Mouse (Mus musculus): ENCODE data around the gene Sostdc1. TPM values are rescaled to one million over a fixed set of nuclear protein-coding genes. Genes with fewer than 3 reads are reported as not detected.

Sostdc1 gene
- 2.3 and 3.7 TPM in 2 replicates for polyA plus RNA-seq (2015; fragmentation: Nextera tagmentation; extraction: Ambion mirVana)

- Histone ChIP-seq H3K4me1 (replicated peaks; ENCODE audit: control insufficient read depth, insufficient read depth, low read length) (peaks cover 5% of the 10 kb centered on the region; the same call in 1 of the 2 replicates), H3K4me2 (ENCODE audit: low read depth, low read length) (peak within 1 kb of the TSS; percentile 43), H3K27ac (ENCODE audit: low read length) (no peak within 1 kb of the TSS), H3K9ac (ENCODE audit: low read length) (no peak within 1 kb of the TSS), H3K9me3 (ENCODE audit: control insufficient read depth, low read length) (no peaks in the 10 kb centered on the region), H3K36me3 (ENCODE audit: control insufficient read depth, insufficient read depth, low read length) (no peaks in the 10 kb centered on the region), H3K4me3 (ENCODE audit: low read length) (peak within 1 kb of the TSS; percentile 15; the same call in 1 of the 2 replicates), H3K27me3 (ENCODE audit: control insufficient read depth, insufficient read depth, low read depth, low read length) (no peaks in the 10 kb centered on the region)
- WGBS, result 8% methylated on average over 7 of the region's 7 CpGs
- peak; percentile 70 for ATAC-seq (ENCODE audit: low read depth)
Observed at GRCm38 (mm10) chr12:36313916-36314315, at the start of gene Sostdc1. Gene Sostdc1, plus strand, starts transcription at chr12:36314139.

GRCm38 (mm10) chr12:36267670-36268246 is 46.2 kb upstream of the Sostdc1 start:
- H3K9ac ChIP-seq (ENCODE audit: low read length), result no peak overlapping the region
- H3K27me3 ChIP-seq (ENCODE audit: control insufficient read depth, insufficient read depth, low read depth, low read length), result no peaks in the 10 kb centered on the region
- no peak overlapping the region for H3K4me2 ChIP-seq (ENCODE audit: low read depth, low read length)
- H3K4me3 ChIP-seq (ENCODE audit: low read length), result no peak overlapping the region
- H3K27ac ChIP-seq (ENCODE audit: low read length), result no peak overlapping the region
- no peaks in the 10 kb centered on the region for H3K4me1 ChIP-seq (replicated peaks; ENCODE audit: control insufficient read depth, insufficient read depth, low read length)
- WGBS, result 84% methylated on average over 8 of the region's 8 CpGs
- H3K9me3 ChIP-seq (ENCODE audit: control insufficient read depth, low read length), result no peaks in the 10 kb centered on the region
- no peaks in the 10 kb centered on the region for H3K36me3 ChIP-seq (ENCODE audit: control insufficient read depth, insufficient read depth, low read length)
- no peak for ATAC-seq (ENCODE audit: low read depth)

- ATAC-seq (ENCODE audit: low read depth), result no peak
- 36% methylated on average over 3 of the region's 3 CpGs for WGBS
- Histone ChIP-seq H3K27me3 (ENCODE audit: control insufficient read depth, insufficient read depth, low read depth, low read length) (no peaks in the 10 kb centered on the region), H3K27ac (ENCODE audit: low read length) (no peak overlapping the region), H3K4me3 (ENCODE audit: low read length) (no peak overlapping the region), H3K9me3 (ENCODE audit: control insufficient read depth, low read length) (no peaks in the 10 kb centered on the region), H3K4me2 (ENCODE audit: low read depth, low read length) (no peak overlapping the region), H3K36me3 (ENCODE audit: control insufficient read depth, insufficient read depth, low read length) (no peaks in the 10 kb centered on the region), H3K9ac (ENCODE audit: low read length) (no peak overlapping the region), H3K4me1 (replicated peaks; ENCODE audit: control insufficient read depth, insufficient read depth, low read length) (no peaks in the 10 kb centered on the region)
Observed at GRCm38 (mm10) chr12:36274823-36275222, 39.1 kb upstream of the Sostdc1 start.

GRCm38 (mm10) chr12:36289634-36290033 is 24.3 kb upstream of the Sostdc1 start:
- WGBS, result 68% methylated on average over 8 of the region's 8 CpGs

GRCm38 (mm10) chr12:36290465-36290864 is 23.5 kb upstream of the Sostdc1 start:
- H3K27me3 ChIP-seq (ENCODE audit: control insufficient read depth, insufficient read depth, low read depth, low read length), result no peaks in the 10 kb centered on the region
- ATAC-seq (ENCODE audit: low read depth), result no peak
- WGBS, result 63% methylated on average over 4 of the region's 4 CpGs
- no peak overlapping the region for H3K4me2 ChIP-seq (ENCODE audit: low read depth, low read length)
- no peak overlapping the region for H3K27ac ChIP-seq (ENCODE audit: low read length)
- no peaks in the 10 kb centered on the region for H3K9me3 ChIP-seq (ENCODE audit: control insufficient read depth, low read length)
- no peaks in the 10 kb centered on the region for H3K4me1 ChIP-seq (replicated peaks; ENCODE audit: control insufficient read depth, insufficient read depth, low read length)
- H3K4me3 ChIP-seq (ENCODE audit: low read length), result no peak overlapping the region
- H3K36me3 ChIP-seq (ENCODE audit: control insufficient read depth, insufficient read depth, low read length), result no peaks in the 10 kb centered on the region
- H3K9ac ChIP-seq (ENCODE audit: low read length), result no peak overlapping the region

More at GRCm38 (mm10) chr12:36289634-36290033, 24.3 kb upstream of the Sostdc1 start:
- no peaks in the 10 kb centered on the region for H3K9me3 ChIP-seq (ENCODE audit: control insufficient read depth, low read length)
- H3K36me3 ChIP-seq (ENCODE audit: control insufficient read depth, insufficient read depth, low read length), result no peaks in the 10 kb centered on the region
- H3K9ac ChIP-seq (ENCODE audit: low read length), result no peak overlapping the region
- no peaks in the 10 kb centered on the region for H3K4me1 ChIP-seq (replicated peaks; ENCODE audit: control insufficient read depth, insufficient read depth, low read length)
- ATAC-seq (ENCODE audit: low read depth), result no peak
- H3K27me3 ChIP-seq (ENCODE audit: control insufficient read depth, insufficient read depth, low read depth, low read length), result no peaks in the 10 kb centered on the region
- no peak overlapping the region for H3K4me3 ChIP-seq (ENCODE audit: low read length)
- H3K4me2 ChIP-seq (ENCODE audit: low read depth, low read length), result no peak overlapping the region
- H3K27ac ChIP-seq (ENCODE audit: low read length), result no peak overlapping the region

GRCm38 (mm10) chr12:36291346-36291745 is 22.6 kb upstream of the Sostdc1 start:
- H3K27me3 ChIP-seq (ENCODE audit: control insufficient read depth, insufficient read depth, low read depth, low read length), result no peaks in the 10 kb centered on the region
- no peaks in the 10 kb centered on the region for H3K4me1 ChIP-seq (replicated peaks; ENCODE audit: control insufficient read depth, insufficient read depth, low read length)
- no peaks in the 10 kb centered on the region for H3K9me3 ChIP-seq (ENCODE audit: control insufficient read depth, low read length)
- no peak overlapping the region for H3K4me2 ChIP-seq (ENCODE audit: low read depth, low read length)
- H3K4me3 ChIP-seq (ENCODE audit: low read length), result no peak overlapping the region
- H3K27ac ChIP-seq (ENCODE audit: low read length), result no peak overlapping the region
- no peak for ATAC-seq (ENCODE audit: low read depth)
- WGBS, result 84% methylated on average over 6 of the region's 6 CpGs
- H3K9ac ChIP-seq (ENCODE audit: low read length), result no peak overlapping the region
- H3K36me3 ChIP-seq (ENCODE audit: control insufficient read depth, insufficient read depth, low read length), result no peaks in the 10 kb centered on the region

GRCm38 (mm10) chr12:36302326-36302725 is 11.6 kb upstream of the Sostdc1 start:
- Histone ChIP-seq H3K27me3 (ENCODE audit: control insufficient read depth, insufficient read depth, low read depth, low read length) (no peaks in the 10 kb centered on the region), H3K27ac (ENCODE audit: low read length) (peak overlapping the region; percentile 1; the same call in 1 of the 2 replicates), H3K4me1 (replicated peaks; ENCODE audit: control insufficient read depth, insufficient read depth, low read length) (no peaks in the 10 kb centered on the region), H3K9me3 (ENCODE audit: control insufficient read depth, low read length) (no peaks in the 10 kb centered on the region), H3K4me3 (ENCODE audit: low read length) (no peak overlapping the region), H3K4me2 (ENCODE audit: low read depth, low read length) (no peak overlapping the region), H3K9ac (ENCODE audit: low read length) (no peak overlapping the region), H3K36me3 (ENCODE audit: control insufficient read depth, insufficient read depth, low read length) (no peaks in the 10 kb centered on the region)
- 66% methylated on average over 12 of the region's 12 CpGs for WGBS
- peak; percentile 83 for ATAC-seq (ENCODE audit: low read depth)

GRCm38 (mm10) chr12:36302905-36303642 is 10.9 kb upstream of the Sostdc1 start:
- ATAC-seq (ENCODE audit: low read depth), result peak; percentile 70; the same call in 1 of the 2 replicates
- H3K27ac ChIP-seq (ENCODE audit: low read length), result peak overlapping the region; percentile 25; the same call in 1 of the 2 replicates

GRCm38 (mm10) chr12:36308737-36309420 is 5.1 kb upstream of the Sostdc1 start:
- ATAC-seq (ENCODE audit: low read depth), result no peak
- Histone ChIP-seq H3K27me3 (ENCODE audit: control insufficient read depth, insufficient read depth, low read depth, low read length) (no peaks in the 10 kb centered on the region), H3K27ac (ENCODE audit: low read length) (no peak overlapping the region), H3K4me3 (ENCODE audit: low read length) (no peak overlapping the region), H3K9me3 (ENCODE audit: control insufficient read depth, low read length) (no peaks in the 10 kb centered on the region), H3K4me1 (replicated peaks; ENCODE audit: control insufficient read depth, insufficient read depth, low read length) (no peaks in the 10 kb centered on the region), H3K4me2 (ENCODE audit: low read depth, low read length) (no peak overlapping the region), H3K36me3 (ENCODE audit: control insufficient read depth, insufficient read depth, low read length) (no peaks in the 10 kb centered on the region), H3K9ac (ENCODE audit: low read length) (no peak overlapping the region)
- 66% methylated on average over 6 of the region's 6 CpGs for WGBS

More at GRCm38 (mm10) chr12:36302905-36303642, 10.9 kb upstream of the Sostdc1 start:
- H3K9me3 ChIP-seq (ENCODE audit: control insufficient read depth, low read length), result no peaks in the 10 kb centered on the region
- H3K4me2 ChIP-seq (ENCODE audit: low read depth, low read length), result no peak overlapping the region
- no peak overlapping the region for H3K4me3 ChIP-seq (ENCODE audit: low read length)
- H3K4me1 ChIP-seq (replicated peaks; ENCODE audit: control insufficient read depth, insufficient read depth, low read length), result no peaks in the 10 kb centered on the region
- WGBS, result 45% methylated on average over 8 of the region's 8 CpGs
- H3K27me3 ChIP-seq (ENCODE audit: control insufficient read depth, insufficient read depth, low read depth, low read length), result no peaks in the 10 kb centered on the region
- no peak overlapping the region for H3K9ac ChIP-seq (ENCODE audit: low read length)
- H3K36me3 ChIP-seq (ENCODE audit: control insufficient read depth, insufficient read depth, low read length), result no peaks in the 10 kb centered on the region
